Mouse (Mus musculus): ENCODE data around the gene Tmem189.

Tmem189 gene

DNA sequence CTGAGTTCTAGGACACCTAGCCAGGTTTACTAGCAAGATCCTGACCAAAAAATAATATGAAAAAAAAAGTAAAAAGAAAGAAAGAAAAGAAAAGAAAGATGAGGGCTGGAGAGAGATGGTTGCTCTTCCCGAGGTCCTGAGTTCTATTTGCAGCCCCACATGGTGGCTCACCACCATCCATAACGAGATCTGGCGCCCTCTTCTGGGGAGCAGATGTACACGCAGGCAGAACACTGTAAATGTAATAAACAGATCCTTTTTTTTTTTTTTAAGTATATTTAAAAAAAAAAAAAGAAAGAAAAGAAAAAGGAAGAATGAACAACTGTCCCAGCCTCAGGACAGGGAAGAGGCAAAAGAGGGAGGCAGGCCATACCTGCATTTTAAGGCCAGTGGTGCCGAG is 11.0 kb downstream of the Tmem189 start:
- DNase-seq, result no peak

DNA sequence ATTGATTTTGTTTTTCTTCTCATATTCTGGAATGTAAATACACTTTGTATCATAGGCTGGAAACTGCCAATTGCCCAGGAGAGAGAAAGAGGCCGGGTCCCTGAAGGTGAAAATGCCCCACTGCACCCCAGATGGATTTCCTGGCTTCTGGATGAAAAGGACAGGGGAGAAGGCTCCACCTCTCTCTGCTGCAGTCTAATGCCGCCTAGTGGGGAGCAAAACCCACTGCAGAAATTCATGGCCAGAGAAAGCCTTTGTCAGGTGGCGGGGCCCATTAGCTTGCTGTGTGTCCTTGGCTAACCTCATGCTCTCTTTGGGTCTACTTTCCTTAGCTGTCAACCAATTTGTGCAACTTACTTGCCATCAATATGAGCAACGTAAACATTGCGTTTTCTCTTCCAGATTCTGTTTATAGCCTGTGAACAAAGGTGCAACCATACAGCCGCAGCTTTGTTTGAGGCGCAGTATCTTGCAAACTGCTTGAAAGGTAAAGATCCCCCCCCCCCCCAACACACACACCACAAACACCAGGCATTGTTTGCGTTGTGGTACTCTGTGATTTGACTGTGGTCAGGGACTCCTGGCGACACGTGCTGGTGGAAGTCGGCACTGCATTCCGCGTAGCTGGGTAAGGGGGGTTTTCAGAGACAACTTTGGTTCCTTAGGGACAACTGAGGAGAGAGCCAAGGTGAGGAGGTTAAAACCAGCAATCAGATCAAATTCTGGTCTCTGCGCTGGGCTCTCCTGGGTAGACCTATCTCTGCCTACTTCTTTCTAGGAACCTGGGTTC is 14.3 kb downstream of the Tmem189 start:
- peak; percentile 56 to 69 for DNase-seq

DNA sequence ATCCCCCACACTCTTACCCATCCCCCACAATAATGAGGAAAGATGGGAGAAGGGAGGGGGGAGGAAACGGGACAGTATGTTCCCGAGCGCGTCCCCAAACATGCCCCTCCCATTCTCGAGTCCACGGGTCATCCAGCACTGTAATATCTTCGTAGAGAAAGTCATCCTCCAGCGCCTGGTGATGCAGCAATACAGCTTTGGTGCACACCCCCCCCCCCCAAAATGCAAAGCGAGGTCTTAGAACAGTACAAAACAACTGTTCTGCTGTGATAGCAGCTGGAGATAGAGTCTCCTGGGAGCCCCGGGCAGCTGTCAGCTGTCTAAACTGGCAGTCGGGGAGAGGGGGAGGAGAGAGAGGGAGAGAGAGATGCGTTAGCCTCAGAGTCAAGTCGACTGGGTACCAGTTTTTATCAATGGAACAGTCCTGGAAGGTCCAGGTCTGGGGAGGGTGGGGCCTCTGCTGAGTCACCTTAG is 17.4 kb downstream of the Tmem189 start:
- DNase-seq, result no peak

GRCm38 (mm10) chr2:167671101-167671633 is 18.5 kb downstream of the Tmem189 start:
- DNase-seq, result peak; percentile 72 to 81

DNA sequence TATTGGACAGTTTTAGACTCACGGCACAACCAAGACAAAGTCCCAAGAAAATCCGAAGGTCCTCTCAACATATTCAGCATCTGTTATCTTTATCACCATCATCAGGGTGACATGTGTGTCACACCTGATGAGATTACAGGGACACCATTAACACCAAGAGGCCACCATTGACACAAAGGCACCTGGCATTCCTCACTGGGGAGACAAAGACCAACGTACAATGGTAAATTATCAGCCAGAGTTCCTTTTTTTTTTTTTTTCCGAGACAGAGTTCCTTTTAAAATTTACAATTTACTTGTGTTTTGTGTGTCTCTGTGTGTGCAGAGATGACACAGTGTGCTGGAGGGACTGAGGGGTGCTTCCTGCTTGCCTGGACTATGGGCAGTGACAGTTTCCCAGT is 20.2 kb downstream of the Tmem189 start:
- DNase-seq, result no peak

- DNase-seq, result no peak
These were observed 21.2 kb downstream of the Tmem189 start for GRCm38 (mm10) chr2:167668426-167668825.

- DNase-seq, result no peak
These were observed 23.5 kb downstream of the Tmem189 start for GRCm38 (mm10) chr2:167665972-167666713.

DNA sequence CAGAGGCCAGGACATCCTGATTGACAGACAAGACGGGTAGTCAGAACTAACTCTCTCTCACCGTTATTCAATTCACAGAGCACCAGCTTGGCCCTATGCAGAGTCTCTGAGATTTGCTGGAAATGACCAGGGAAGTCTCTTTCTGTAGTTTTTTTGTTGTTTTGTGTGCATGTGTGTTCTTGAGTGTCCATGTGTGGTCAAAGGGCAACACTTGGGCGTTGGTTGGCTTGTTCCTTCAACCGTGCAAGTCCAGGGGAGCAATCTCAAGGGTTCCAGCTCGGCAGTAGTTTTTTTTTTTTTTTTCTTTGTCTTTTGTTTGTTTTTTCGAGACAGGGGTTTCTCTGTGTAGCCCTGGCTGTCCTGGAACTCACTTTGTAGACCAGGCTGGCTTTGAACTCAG is 26.9 kb downstream of the Tmem189 start:
- DNase-seq, result no peak

- peak; percentile 93 to 95 for DNase-seq
These were observed 28.1 kb downstream of the Tmem189 start, which contains the start of gene Gm20431 for GRCm38 (mm10) chr2:167661270-167662203. Gm20431 (minus strand) TSS chr2:167661496.

DNA sequence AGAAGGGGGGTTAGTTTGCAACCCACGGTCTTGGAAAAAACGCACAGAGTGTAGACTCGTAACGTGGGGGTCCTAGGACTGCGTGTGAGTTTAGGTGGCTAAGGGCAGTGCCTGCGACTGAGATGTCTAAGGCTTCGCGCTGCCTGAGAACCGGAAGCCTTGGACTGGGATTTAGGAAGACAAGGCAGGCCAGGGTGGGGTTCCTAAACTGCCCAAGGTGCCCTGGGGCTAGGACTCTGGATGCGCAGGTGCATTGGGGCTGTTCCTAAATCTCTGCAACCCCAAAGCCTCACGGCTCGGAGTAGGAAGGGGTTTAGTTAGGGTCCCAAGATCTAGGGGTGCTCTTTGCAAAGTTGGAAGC is 29.0 kb downstream of the Tmem189 start:
- no peak for DNase-seq

- DNase-seq, result peak; percentile 93 to 95
These were observed 29.6 kb downstream of the Tmem189 start for GRCm38 (mm10) chr2:167659847-167660610.

- DNase-seq, result peak; percentile 57 to 82
These were observed 30.3 kb downstream of the Tmem189 start for GRCm38 (mm10) chr2:167659177-167659846.

GRCm38 (mm10) chr2:167658712-167659111 is 30.9 kb downstream of the Tmem189 start:
- no peak for DNase-seq

GRCm38 (mm10) chr2:167657973-167658372 is 31.6 kb downstream of the Tmem189 start:
- DNase-seq, result no peak

GRCm38 (mm10) chr2:167656629-167657478 is 32.8 kb downstream of the Tmem189 start:
- peak; percentile 72 to 78 for DNase-seq

GRCm38 (mm10) chr2:167654911-167655600 is 34.6 kb downstream of the Tmem189 start:
- no peak for DNase-seq

GRCm38 (mm10) chr2:167652694-167653093 is 36.9 kb downstream of the Tmem189 start:
- no peak for DNase-seq

DNA sequence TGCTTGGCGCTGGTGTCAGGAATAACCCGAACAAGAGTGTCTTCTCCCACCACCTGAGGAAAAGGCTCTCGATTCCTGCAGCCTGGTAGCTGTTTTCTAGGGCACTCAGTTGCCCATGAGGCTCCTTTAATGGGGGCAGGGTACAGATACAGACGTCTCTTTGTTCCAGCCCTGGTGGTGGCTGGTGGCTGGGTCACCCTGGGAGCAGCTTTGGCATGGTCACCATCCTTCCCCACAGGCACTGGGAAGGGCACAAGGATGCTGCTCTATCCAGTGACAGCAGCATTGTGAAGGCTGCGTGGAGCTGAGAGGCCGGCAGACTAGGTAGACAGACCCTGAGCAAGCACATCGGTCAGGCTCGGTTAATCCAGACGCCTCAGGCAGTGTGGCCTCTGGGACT is 38.0 kb downstream of the Tmem189 start:
- DNase-seq, result no peak

DNA sequence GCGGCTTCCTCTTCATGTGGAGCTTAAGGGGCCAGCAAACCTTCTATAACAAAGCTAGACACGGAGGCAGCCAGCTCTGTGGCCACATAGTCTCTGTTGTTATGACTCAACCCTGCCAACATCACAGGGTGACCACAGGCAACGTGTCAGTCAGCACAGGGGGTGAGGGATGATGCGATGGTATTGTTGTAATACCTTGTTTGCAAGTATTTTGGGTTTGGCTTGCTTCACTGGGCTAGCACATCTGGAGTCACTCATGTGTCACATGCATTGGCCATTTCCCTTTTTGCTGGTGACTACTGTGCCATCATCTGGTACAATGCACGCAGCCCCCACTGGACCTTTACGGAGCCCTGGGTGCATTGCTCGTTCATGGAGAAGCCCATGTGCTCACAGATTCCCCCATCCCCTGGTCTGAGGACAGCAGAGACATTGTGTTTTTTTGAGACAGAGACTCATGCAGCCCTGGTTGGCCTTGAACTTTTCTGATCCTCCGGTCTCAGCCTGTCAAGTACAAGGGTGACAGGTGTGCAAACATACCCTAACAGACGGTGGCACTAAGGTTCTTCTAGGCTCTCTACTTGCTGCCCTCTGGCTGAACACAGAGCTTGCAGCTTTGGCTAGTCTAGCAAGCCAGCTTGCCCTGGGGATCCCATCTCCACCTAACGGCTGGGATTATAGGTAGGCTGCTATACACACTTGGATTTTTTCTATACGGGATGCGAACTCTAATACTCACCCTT is 40.2 kb downstream of the Tmem189 start:
- peak in 1 of 2 experiments; percentile 35 for DNase-seq

Data from lung, adult 18-20 months (tissue).